Mouse (Mus musculus) ZHBTc4 (cell line): ENCODE data around the gene Ccndbp1.
"Not testable (repeated sequence)": the region's sequence is repeated elsewhere in the genome, so short reads cannot be mapped to it uniquely, and the experiment has no call there.

ENCODE experiments used
- DNase-seq: peaks from one replicate; pipeline ENCODE4 v3.0.0-alpha.2; 2011; ENCODE audit warnings: low read depth, low spot score

Ccndbp1 gene

DNA sequence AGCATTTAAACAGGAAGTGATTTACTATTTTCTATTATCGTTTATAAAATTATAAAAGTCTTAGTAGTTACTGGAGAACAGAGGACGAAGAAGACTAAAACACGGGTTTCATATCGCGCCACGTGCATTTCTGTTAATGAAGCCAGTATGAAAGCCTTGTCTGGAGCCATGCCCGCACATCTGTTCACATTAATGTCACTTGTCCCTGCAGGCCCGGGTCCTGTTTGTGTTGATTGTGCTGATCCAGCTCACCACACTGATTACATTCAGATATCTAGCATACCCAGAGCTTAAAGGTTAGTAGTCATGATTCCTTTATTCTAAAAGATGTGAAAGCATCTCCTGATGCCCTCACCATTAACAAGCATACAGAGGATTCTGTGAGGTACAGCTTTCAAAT lies 9.3 kb upstream of the Ccndbp1 start:
- DNase-seq: no peak

DNA sequence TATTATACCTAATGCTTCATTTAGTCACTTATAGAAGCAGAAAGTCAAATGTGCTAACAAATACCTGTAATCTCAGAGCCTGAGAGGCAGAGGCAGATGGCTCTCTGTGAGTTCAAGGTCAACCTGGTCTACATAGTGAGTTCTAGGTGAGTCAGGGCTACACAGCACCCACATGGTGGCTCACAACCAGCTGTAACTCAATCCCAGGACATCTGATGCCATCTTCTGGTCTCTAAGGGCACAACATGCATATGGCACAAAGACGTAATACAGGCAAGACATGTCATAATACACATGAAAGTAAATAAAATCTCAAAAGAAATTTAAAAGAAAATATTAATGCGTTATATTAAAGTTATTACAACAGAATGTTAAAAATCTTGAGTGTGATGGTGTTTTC lies 4.6 kb upstream of the Ccndbp1 start:
- DNase-seq: peak; percentile 66

DNA sequence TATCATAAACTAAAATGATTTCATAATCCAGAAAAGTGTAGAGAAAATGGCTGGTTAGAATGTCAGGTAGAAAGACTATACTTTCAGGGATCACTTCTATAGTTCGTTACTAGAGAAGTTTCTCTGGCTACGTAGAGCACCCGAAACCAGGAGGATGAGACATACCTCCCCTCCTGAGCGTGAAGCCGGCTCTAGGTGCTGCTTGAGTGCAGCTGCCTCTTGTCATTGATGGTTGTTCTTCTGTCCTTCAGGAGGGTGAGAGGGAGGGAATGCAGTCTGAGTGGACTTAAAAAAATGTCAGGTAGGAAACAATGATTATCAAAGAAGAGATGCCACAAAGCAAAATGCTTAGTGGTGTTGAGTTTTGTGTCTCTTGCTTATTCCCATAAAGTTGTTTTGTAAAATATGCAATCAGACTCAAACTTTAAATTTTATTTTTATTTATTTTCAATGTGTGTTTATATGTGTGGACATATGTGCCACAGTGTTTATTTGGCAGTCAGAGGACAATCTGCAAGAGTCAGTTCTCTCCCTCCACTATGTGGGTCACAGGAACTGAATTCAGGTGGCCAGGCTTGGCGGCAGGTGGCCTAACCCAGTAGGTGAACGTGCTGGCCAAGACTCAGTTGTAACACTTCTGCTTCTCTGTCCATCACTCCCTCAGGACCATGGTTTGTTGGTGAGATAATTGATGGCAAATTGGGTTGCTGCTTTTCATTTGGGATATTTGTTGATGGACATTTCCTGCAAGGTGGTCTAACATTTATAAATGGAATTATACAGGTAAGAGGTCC lies 4.0 kb upstream of the Ccndbp1 start:
- no peak for DNase-seq

DNA sequence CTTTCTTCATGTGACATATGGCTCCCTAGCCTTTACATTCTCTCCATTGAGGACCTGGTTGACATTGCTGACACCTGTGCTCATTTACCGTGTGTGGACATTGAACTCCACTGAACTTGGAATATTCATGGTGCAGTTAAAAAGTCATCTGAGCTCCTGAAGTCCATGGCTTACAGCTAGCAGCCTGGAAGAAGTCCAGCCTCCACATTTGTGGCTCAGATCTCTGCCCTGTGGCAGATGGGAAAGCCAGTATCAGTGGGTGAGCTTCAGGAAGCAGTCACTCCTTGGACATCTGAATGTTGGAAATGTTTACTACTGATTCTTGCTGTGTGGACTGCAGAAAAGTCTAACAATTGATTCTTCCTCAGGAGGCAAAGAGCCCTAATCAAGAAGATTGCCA lies 1.2 kb upstream of the Ccndbp1 start:
- no peak for DNase-seq

DNA sequence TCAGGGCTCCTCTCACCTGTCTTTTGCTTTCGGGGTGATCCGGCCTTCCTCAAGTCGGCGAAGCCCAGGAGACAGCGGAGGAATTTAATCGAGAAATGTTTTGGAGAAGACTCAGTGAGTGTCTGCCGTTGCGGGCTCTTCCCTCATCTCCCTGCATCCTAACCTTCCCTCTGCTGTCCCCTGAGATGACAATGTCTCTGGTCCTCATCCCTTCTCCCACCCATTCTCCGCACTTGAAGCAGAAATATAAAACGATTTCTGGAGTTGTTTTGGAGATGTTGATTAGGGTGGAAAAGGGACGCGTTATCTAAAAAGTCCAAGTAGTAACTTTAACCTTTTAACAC lies 433 bp downstream of the Ccndbp1 start:
- no peak for DNase-seq

DNA sequence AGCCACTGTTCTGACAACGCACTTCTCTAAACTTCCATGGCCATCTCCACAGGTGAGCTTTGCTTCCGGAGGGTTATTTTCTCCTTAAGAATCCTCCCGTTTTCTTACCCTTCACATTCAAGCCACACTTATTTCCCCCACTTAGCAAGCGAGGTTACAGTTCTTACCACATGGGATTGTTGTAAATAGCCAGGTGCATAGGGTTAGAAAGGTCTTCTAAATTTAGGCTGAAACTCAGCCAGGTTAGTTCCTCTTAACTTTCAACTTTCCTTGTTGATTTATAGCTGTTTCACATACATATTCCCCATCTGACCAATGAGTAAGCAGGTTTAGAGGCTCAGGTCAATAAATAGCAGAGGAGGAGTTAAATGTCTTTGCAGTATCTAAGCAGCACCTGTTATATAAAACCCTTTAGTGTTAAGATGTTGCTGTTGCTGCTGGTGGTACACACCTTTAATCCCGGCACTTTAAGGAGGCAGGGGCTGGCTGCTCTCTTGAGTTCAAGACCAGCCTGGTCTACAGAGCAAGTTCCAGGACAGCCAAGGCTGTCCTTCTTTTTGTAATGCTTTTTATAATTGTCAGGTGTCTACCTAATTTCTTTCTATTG lies 971 bp downstream of the Ccndbp1 start:
- no peak for DNase-seq

DNA sequence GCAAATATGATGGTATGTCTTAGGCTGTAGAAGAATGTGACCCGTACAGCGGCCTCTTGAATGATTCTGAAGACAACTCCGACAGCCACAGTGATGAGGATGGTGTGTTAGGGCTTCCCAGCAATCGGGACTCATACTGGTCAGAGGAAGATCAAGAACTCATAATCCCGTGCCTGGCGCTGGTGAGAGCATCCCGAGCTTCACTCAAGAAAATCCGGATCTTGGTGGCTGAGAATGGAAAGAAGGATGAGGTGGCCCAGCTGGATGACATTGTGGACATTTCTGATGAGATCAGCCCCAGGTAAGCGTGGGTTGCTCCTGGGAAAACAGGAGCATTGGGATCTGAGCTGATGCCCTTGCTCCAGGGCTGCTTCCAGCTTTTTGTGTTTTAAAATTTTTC lies 4.5 kb downstream of the Ccndbp1 start:
- DNase-seq: no peak

DNA sequence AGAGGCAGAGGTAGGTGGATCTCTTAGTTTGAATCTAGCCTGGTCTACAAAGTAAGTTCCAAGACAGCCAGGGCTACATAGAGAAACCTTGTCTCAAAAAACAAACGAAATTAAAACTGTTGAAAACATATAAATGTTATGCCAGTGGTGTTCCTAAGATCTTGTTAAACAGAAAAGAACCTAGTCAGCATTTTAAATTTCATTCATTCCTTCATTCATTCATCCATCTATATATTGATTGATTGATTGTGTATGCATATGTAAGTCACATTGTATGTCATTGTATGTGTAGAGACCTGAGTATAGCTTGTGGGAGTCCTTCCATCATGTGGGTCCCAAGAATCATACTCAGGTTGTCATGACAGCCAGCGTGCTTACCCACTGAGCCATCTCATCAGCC lies 7.3 kb downstream of the Ccndbp1 start:
- no peak for DNase-seq

DNA sequence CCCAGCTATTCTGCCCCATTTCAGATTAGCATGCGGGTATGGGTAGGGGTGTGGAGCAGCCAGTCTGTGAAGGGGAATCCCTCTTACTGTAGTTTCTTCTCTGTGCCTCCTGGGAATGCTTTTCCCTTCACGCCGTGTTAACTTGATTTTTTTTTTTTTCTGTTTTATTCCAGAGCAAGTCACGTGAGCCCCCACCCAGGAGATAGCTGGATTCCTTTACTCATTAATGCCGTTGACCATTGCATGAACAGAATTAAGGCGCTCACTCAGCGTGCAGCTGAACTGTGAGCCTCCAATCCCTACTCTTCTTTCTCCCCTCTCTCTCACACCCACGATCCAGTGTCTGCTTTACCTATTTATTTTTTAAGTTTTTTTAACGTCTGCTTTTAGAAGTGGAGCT lies 8.0 kb downstream of the Ccndbp1 start:
- DNase-seq: no peak

DNA sequence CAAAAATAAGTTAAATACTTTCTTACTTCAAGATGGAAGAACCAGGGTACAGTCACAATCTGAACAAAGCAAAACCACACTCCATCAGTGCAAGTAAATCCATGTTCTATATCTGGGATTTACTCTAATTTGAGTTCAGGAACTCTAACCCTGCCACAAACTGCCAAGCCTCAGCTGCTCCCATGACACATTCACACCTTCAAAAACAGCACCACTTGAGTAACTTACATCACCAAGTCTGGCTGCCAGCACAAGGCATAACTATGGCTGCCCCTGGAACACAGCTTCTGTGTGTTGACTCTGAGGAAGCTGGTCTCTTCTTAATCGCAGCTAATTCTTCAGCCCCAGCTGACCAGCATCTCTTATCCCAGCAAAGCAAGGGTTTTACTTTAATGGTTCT lies 8.9 kb downstream of the Ccndbp1 start:
- no peak for DNase-seq

DNA sequence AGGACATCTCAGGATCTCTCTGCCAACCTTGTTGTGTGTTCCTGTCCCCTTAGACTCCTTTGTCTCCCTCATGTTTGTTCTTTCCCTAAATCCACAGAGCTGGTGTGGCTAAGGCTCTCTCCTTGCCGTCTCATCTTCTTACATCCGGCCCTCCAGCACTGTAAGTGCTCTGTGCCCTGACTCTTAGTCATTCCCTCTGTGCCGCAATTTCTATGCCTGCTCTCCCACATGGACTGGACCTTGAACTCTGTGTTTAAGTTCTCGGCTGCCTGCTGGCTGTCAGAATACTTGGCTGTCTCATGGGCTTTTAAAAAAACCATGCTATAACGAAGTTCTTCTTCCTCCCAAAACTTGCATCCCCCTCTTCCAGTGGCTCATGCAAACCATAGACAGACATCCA lies 14.7 kb downstream of the Ccndbp1 start:
- no peak for DNase-seq

DNA sequence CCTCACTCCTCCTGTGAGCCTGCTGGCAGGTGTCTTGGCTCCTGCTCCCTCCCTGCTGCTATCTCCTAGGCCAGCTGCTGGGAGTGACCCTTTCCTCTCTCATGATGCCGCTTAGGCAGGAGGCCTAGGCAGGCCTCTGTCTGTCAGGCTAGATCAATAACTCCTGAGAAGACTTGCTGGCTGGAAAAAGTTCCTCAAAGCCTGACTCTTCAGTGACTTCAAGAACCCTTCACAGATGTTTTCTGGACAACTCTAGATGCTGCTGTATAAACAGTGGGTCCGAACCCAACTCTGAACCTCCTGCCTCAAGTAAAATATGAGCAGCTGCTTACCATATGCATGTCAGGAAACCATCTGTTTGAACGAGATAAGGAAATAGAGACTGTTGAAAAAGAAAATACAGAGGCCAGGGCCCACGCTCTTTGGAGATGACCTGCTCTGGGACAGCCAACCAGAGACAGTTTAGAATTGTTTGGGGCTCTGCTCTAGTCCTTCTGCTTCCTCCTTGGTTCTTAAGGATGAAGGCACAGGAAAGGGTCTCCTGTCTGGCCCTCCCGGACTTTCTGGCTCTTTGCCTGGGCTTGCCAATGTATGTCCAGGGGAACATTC lies 28.6 kb downstream of the Ccndbp1 start, which contains the start of gene Epb42:
Gene Epb42, minus strand, starts transcription at position 340 of the 609 bp plus-strand sequence.
- DNase-seq: no peak

DNA sequence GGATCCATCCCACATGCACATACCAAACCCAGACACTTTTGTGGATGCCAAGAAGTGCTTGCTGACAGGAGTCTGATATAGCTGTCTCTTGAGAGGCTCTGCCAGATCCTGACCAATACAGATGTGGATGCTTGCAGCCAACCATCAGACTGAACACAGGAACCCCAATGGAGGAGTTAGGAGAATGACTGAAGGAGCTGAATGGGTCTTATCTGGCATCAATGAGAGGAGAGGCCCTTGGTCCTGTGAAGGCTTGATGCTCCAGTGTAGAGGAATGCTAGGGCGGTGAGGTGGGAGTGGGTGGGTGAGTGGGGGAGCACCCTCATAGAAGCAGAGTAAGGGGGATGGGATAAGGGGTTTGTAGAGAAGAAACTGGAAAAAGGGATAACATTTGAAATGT lies 30.6 kb downstream of the Ccndbp1 start:
- not testable (repeated sequence) for DNase-seq

DNA sequence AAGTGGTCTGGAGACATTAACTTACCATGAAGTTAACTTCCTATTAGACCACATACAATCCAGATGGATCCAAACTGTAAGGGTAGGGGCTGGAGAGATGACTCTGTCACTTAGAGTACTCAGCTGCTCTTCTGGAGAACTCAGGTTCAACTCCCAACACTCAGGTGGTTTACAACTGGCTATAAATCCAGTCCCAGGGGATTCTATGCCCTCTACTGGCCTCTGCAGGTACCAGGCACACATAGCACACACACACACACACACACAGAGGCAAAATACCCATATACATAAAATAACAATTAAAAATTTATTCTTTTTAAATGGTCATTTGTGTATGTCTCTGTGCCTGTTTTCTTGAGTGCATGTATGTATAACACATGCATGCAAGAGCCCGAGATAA lies 31.2 kb downstream of the Ccndbp1 start:
- DNase-seq: peak; percentile 27

DNA sequence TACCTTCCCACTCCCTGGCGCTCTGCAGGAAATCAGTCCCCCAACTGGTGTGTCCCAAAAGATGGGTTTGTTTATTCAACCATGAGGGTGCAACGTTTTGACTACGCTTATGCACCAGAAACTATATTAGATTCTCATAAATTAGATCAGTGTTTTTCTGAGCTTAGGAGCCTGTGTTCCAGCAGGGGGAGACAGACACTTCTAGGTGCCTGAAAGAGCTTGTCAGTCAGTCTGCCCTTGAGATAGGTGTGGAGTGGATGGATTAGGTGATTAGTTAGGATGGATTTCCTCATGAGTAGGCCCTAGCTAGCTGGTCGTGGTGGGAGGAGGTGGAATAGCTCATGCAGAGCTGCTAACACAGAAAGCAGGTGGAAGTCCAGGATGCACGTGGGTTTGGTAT lies 32.9 kb downstream of the Ccndbp1 start:
- DNase-seq: peak; percentile 40

DNA sequence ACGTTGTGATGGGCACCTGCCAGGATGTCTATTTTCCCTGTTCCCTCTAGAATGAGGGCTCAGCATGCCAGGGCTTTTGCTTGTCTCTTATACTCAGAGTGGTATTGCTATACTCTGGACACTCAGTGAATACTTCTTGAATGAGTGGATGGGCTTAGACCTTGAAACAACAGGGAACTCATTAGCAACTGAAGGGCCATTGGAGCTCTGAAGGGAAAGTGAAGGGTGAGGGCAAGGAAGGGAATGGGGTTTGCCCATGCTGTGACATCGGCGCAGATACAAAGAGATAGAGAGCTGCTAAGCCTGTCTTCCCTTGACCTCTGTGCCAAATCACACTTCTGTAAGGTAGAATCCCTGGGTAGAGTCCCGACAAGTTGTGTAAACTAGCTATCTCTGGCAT lies 37.5 kb downstream of the Ccndbp1 start:
- peak; percentile 45 for DNase-seq

DNA sequence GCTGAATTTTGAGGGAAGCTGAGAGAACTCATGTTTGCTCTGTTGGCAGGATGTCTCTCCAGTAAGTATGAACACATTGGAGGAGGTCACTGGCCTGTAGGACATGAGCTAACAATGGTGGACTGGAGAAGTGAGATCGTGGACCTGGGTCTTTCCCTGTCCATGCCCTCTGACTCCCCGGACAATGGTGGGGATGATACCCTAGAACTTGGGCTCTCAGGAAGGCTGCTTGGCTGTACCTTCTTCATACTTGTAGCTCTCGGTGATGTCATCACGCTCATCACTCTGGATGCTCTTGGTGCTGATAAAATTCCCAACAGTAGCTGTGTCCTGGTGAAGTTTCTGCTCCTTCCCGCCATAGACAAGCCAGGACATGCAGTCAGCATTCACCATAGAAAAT lies 44.0 kb downstream of the Ccndbp1 start:
- DNase-seq: no peak

DNA sequence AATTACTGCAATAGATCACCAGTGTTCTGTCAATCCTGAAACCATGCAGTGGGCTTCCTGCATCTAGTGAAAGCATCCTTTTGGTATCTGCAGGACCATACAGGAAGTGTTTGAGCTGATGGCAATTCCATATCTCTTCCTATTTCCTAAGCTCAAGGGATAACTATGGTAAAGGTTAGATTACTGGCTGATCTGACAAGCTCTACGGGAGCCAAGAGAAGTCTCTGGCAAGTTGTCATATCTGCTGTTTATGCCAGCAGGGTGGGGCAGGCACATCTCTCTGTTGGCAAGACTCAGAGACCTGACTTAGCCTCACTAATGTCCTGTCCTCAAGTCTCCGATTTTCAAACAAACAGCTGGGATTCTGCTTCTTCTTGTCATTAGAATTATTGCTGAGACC lies 45.9 kb downstream of the Ccndbp1 start:
- no peak for DNase-seq

DNA sequence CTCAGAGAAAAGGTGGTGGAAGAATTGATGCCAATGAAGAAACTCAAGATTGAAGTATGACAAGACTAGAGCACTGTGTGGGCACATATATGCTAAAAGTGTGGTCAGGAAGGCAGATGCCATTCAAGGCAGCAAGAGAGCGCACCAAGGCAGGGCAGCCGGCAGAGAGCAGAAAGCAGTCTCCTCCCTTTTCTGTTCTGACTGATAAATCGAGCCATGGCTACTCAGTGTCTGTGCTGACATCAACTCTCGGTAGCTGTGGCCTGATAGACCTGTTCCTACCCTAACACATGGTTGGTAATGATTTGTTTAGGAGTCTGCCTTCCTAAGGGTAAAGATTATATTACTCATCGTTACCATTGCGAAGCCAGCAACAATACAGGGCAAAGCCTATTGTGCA lies 47.7 kb downstream of the Ccndbp1 start:
- no peak for DNase-seq

DNA sequence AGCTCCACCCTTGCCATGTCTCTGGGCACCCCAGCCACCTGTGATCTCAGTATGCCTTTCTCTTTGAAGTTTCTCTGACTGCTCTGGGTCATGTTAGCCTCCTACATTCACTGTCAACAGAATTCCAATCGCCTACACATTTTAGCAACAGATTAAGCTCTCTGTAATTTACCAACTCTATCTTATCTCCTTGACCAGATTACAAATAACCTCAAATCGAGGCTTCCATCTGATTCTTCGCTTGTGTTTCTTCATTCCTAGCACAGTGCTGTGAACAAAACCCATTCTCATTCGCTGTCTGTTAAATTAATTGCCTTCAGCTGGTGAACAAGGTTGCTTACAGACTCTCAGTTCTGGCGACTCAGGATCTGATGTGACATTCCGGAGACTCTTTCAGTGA lies 49.8 kb downstream of the Ccndbp1 start:
- DNase-seq: no peak

DNA sequence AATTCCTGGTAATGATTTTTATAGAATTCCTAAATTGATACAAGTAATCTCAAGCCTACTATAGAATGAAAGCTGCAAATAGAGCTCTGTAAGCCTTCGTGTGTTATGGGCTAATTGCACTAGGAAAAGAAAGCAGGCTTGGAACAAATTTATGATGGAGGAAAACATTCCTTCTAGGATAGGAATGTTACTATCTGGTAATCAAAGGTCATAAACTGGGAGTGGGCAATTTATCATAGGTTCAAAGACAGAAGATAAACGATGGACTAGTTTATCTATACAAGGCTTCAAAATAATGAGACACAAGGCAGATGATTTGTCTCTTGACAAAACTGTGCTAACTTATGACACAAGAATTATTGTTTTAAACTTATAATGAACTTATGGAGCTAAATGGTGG lies 53.1 kb downstream of the Ccndbp1 start:
- DNase-seq: no peak
